Mouse (Mus musculus) gastrocnemius, postnatal 36 days (tissue): Measurements from ENCODE around the gene Olfr1104. TPM values are rescaled to one million over a fixed set of nuclear protein-coding genes. Genes with fewer than 3 reads are reported as not detected.

Experiments used
- DNase-seq, 2 experiments: peaks; one replicate each; pipeline ENCODE4 v3.0.0; 2022
- intact Hi-C: fragments of 180-260 bp; cut with DNase I; formaldehyde crosslinking; loops from one replicate; pipeline ENCODE4 v1.15.1; 2025
- long read RNA-seq, 2 experiments: library from polyadenylated mRNA; stranded (forward); transcript quantifications; one replicate each; pipeline ENCODE4 v2.0.0; 2021
- total RNA-seq, 2 experiments: library from RNA; stranded (reverse); gene quantifications; 2 replicates each; pipeline ENCODE4 v1.2.3; 2021

The Olfr1104 gene
- not detected for total RNA-seq
- long read RNA-seq, experiment 1, result 0 reads
- long read RNA-seq, experiment 2, result 0 reads

- intact Hi-C loops, result no loop called here
- DNase-seq, result no peak
Measured at GRCm38 (mm10) chr2:87026980-87027379, at the start of gene Olfr1104. Gene Olfr1104, minus strand, starts transcription at chr2:87027080.

GRCm38 (mm10) chr2:87075717-87076116, 48.8 kb upstream of the Olfr1104 start, which contains the start of gene Olfr1107:
Gene Olfr1107, minus strand, starts transcription at chr2:87075817.
- intact Hi-C loops, result no loop called here
- no peak for DNase-seq

DNA sequence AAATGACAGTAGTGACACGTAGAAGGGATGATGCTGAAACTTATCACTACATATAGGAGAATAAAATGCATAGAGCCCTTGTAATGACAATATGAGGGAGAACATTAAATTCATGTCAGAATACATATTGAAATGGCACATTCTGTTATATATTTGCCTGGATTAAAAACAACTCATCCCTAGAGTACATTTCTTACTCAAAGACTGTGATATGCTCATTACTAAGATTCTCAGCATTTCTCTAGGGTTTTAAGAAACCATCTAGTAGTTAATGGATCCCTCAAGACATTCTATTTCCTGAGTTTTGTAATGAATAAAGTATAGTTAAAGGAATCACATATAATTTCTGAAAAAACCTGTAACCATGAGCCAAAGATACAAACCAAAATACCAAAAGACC, 25.3 kb upstream of the Olfr1104 start, which contains the start of gene Olfr1106:
Gene Olfr1106 (minus strand): TSS at position 101 of the 400 bp plus-strand sequence.
- DNase-seq, result no peak
- intact Hi-C loops, result no loop called here

DNA sequence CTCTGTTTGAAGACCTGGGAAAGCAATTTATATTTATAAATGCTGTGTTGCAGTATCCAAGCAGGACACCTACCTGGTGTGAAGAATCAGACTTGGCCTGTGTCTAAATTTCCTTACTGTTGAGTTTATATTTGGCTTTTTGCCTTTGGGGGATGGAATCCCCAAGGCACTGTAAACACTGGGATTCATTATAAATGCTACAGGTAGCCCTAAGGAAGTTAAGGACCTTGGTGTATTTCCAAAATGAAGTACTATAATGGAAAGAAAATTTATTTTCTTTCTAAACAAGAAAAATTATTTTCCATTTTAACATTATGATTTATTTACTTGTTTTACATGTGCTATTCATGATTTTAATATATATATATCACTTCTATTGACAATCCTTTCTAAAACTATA, 9.6 kb upstream of the Olfr1104 start, which contains the start of gene Olfr1105:
Gene Olfr1105 (minus strand): TSS at position 101 of the 400 bp plus-strand sequence.
- intact Hi-C loops, result no loop called here
- DNase-seq, result no peak

DNA sequence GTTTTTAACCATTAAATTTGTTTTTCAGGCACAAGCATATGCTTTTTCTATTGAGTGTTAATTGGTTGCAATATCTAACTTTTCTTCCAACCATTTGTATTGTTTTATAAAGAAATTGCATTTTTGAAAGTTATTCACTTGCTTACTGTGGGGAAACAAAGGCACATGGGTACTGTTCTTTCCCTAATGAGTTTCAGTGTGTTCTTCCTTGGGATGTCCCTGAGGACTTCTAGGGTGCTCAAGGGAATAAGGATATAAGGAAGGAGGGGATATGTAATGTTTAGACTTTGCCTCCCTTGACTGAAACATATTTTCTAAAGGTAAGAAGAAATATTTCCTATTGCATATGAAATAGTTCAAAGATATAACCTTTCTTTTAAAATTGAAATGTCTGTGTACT, 28.8 kb downstream of the Olfr1104 start, which contains the start of gene Olfr1102:
Gene Olfr1102 (plus strand): TSS at position 301 of the 400 bp plus-strand sequence.
- no peak for DNase-seq
- intact Hi-C loops, result no loop called here

DNA sequence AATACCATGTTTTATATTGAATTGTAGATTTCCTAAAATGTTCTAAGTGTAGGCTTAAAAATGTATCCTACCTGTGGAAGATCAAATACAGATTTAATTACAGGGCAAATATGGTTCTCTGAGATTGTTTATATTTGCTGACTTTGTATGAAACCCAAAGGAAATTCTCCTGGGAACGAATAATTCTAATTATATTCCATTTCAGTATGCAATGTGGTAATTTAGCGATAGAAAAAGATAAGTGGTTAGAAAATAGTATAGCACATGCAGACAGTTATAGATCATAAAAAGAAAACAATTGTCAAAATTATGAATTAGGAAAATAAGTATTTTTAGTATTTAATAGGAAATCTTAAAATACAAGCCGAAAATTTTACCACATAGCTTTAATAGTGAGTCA, 35.8 kb downstream of the Olfr1104 start, which contains the start of gene Olfr1101:
Gene Olfr1101 (minus strand): TSS at position 101 of the 400 bp plus-strand sequence.
- no peak for DNase-seq
- intact Hi-C loops, result no loop called here

- intact Hi-C loops, result no loop called here
- DNase-seq, result no peak
Measured at GRCm38 (mm10) chr2:86979854-86980253, 47.0 kb downstream of the Olfr1104 start, which contains the start of gene Olfr1100. Gene Olfr1100, minus strand, starts transcription at chr2:86979954.

Other genes with a start within 250 kb of the Olfr1104 start
- gene Olfr1093, start 244.6 kb downstream of the Olfr1104 start, total RNA-seq, result not detected
- not detected for gene Olfr141, start 217.1 kb downstream of the Olfr1104 start, total RNA-seq
- not detected for gene Olfr1094, start 202.4 kb downstream of the Olfr1104 start, total RNA-seq
- gene Olfr1095, start 175.4 kb downstream of the Olfr1104 start, total RNA-seq, result not detected
- not detected for gene Gm13723, start 152.3 kb downstream of the Olfr1104 start, total RNA-seq
- not detected for gene Olfr1097, start 134.9 kb downstream of the Olfr1104 start, total RNA-seq
- not detected for gene Olfr1098, start 102.5 kb downstream of the Olfr1104 start, total RNA-seq
- not detected for gene Olfr1099, start 66.4 kb downstream of the Olfr1104 start, total RNA-seq
- gene Olfr1100, start 47.1 kb downstream of the Olfr1104 start, total RNA-seq, result not detected
- gene Olfr1101, start 35.9 kb downstream of the Olfr1104 start, total RNA-seq, result not detected
- gene Olfr1102, start 28.7 kb downstream of the Olfr1104 start, total RNA-seq, result not detected
- gene Olfr1105, start 9.5 kb upstream of the Olfr1104 start, total RNA-seq, result not detected
- gene Olfr1106, start 25.2 kb upstream of the Olfr1104 start, total RNA-seq, result not detected
- not detected for gene Olfr1107, start 48.7 kb upstream of the Olfr1104 start, total RNA-seq
- gene Olfr1109, start 68.9 kb upstream of the Olfr1104 start, total RNA-seq, result not detected
- not detected for gene Olfr259, start 87.5 kb upstream of the Olfr1104 start, total RNA-seq
- gene Olfr1110, start 113.2 kb upstream of the Olfr1104 start, total RNA-seq, result not detected
- not detected for gene Olfr1111, start 125.5 kb upstream of the Olfr1104 start, total RNA-seq
- not detected for gene Olfr1112, start 160.7 kb upstream of the Olfr1104 start, total RNA-seq
- not detected for gene Olfr1113, start 181.9 kb upstream of the Olfr1104 start, total RNA-seq
- not detected for gene Olfr1115, start 220.9 kb upstream of the Olfr1104 start, total RNA-seq
- gene Olfr1116, start 240.5 kb upstream of the Olfr1104 start, total RNA-seq, result not detected